Mouse (Mus musculus): ENCODE measurements around the gene Kitl.

Kitl gene

GRCm38 (mm10) chr10:100127837-100128743, 112.7 kb downstream of the Kitl start:
- no peak for DNase-seq

DNA sequence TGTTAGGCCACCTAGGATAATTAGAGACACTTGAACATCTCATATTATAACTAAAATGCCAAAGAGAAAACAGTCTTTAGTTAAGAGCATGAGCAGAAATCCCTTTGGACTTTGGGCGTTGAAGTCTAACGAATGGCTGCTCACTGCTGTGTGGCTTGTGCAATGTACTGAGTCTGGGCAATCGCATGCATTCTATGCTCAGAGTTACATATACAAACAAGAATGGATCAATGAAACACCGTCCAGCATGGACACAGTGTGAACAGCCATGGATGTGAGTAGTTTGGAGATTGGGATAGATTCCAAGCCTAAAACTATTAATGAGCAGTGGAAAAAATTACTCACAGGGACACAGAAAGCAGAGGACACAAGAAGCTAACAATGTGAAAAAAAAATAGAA, 116.2 kb downstream of the Kitl start:
- no peak for DNase-seq

- DNase-seq, result no peak
These were observed 116.9 kb downstream of the Kitl start for GRCm38 (mm10) chr10:100132304-100132703.

- no peak for DNase-seq
These were observed 123.1 kb downstream of the Kitl start for GRCm38 (mm10) chr10:100138552-100138951.

- no peak for DNase-seq
These were observed 132.7 kb downstream of the Kitl start for GRCm38 (mm10) chr10:100148123-100148522.
